Mouse (Mus musculus) lung, embryonic 14.5 days (tissue): ENCODE measurements around the gene Rpl19. TPM values are rescaled to one million over a fixed set of nuclear protein-coding genes. Genes with fewer than 3 reads are reported as not detected.
A peak's percentile ranks its signal among the peaks of the same experiment; 100 is the strongest.

Source experiments
- ATAC-seq: fragments of 200-750 bp; cut with Nextera tagmentation; 2 replicates; pipeline ENCODE4 v1.8.0; 2017; ENCODE audit warnings: mild to moderate bottlenecking, moderate TSS enrichment, moderate library complexity; ENCODE audit not compliant: insufficient read depth
- DNase-seq: peaks from one replicate; pipeline ENCODE4 v3.0.0-alpha.2; 2015
- H3K27ac ChIP-seq: fragments of 300-500 bp; sonication (generic); 2 replicates; pipeline ENCODE4 v1.5.1; 2014; ENCODE audit warnings: low read depth, mild to moderate bottlenecking, moderate library complexity
- H3K27me3 ChIP-seq: fragments of 300-500 bp; sonication (generic); 2 replicates; pipeline ENCODE4 v1.6.1; 2014; ENCODE audit warnings: low read length, control low read depth; ENCODE audit not compliant: insufficient read depth
- H3K36me3 ChIP-seq: fragments of 300-500 bp; sonication (generic); 2 replicates; pipeline ENCODE4 v1.6.1; 2014; ENCODE audit warnings: control low read depth; ENCODE audit not compliant: insufficient read depth
- H3K4me1 ChIP-seq: fragments of 300-500 bp; sonication (generic); 2 replicates; pipeline ENCODE4 v1.6.1; 2014; ENCODE audit warnings: antibody characterized with exemption, control low read depth; ENCODE audit not compliant: insufficient read depth
- H3K4me2 ChIP-seq: fragments of 300-500 bp; sonication (generic); 2 replicates; pipeline ENCODE4 v1.6.1; 2014; ENCODE audit warnings: mild to moderate bottlenecking
- H3K4me3 ChIP-seq: fragments of 300-500 bp; sonication (generic); 2 replicates; pipeline ENCODE4 v1.5.1; 2014; ENCODE audit warnings: low read depth, low read length
- H3K9ac ChIP-seq: fragments of 300-500 bp; sonication (generic); 2 replicates; pipeline ENCODE4 v1.6.1; 2014
- H3K9me3 ChIP-seq: fragments of 300-500 bp; sonication (generic); 2 replicates; pipeline ENCODE4 v1.6.1; 2016; ENCODE audit warnings: low read depth, low read length, control low read depth
- CTCF ChIP-seq: IDR thresholded peaks from 2 replicates; pipeline ENCODE4 v1.5.1; 2016; ENCODE audit warnings: antibody characterized with exemption, low read depth
- WGBS: fragments of 180-500 bp; shearing (Covaris S2); extraction: QIAGEN DNeasy Blood & Tissue Kit; methylation state at CpG from one replicate; pipeline ENCODE4 v1.1.7; 2014; 5-methylcytosine and 5-hydroxymethylcytosine counted together
- polyA plus RNA-seq: library from polyadenylated mRNA; unstranded; fragments of >200 nt; fragmentation: Nextera tagmentation; extraction: Ambion mirVana; gene quantifications from 2 replicates; pipeline ENCODE4 v1.2.1, GENCODE M21; 2014

The Rpl19 gene
- polyA plus RNA-seq, 1 experiment from 2014 or later = 1,171 TPM

DNA sequence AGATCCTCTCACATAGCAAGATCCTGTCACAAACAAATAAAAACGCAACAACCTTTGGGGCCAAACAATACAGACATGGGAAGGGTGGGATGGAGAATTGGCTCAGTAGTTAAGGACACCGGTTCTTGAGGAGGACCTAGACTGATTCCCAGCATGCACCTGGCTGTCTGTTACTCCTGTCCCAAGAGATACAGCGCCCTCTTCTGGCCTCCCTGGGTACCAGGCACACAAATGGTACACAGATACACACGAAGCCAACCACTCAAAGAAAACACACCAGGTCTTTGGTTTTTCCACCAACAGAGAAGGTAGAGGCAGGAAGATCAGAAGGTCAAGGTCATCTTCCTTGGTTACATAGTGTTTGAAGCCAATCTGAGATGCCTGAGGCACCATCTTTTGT is 19.1 kb downstream of the Rpl19 start:
- Histone ChIP-seq H3K4me3 (no peak overlapping the region), H3K36me3 (no peaks in the 10 kb centered on the region), H3K4me1 (no peaks in the 10 kb centered on the region), H3K4me2 (no peak overlapping the region), H3K9me3 (no peaks in the 10 kb centered on the region), H3K9ac (no peak overlapping the region), H3K27me3 (peaks cover 8% of the 10 kb centered on the region; the same call in 1 of the 2 replicates), H3K27ac (no peak overlapping the region)
- WGBS = 62% methylated on average over 4 of the region's 4 CpGs
- no peak for TF ChIP-seq CTCF
- DNase-seq (no peak), ATAC-seq (no peak)

- Histone ChIP-seq H3K9ac (no peak overlapping the region), H3K27me3 (peaks cover 17% of the 10 kb centered on the region), H3K4me1 (no peaks in the 10 kb centered on the region), H3K36me3 (no peaks in the 10 kb centered on the region), H3K4me3 (no peak overlapping the region), H3K4me2 (no peak overlapping the region), H3K27ac (no peak overlapping the region), H3K9me3 (no peaks in the 10 kb centered on the region)
- no peak for DNase-seq
- no peak for ATAC-seq
- no peak for TF ChIP-seq CTCF
- 54% methylated on average over 1 of the region's 1 CpGs for WGBS
Measured at GRCm38 (mm10) chr11:98046466-98046865, 20.0 kb downstream of the Rpl19 start.

GRCm38 (mm10) chr11:98047745-98048144 is 21.2 kb downstream of the Rpl19 start:
- no peak overlapping the region for H3K27ac ChIP-seq
- DNase-seq (no peak), ATAC-seq (no peak)
- H3K9ac ChIP-seq = no peak overlapping the region
- peaks cover 30% of the 10 kb centered on the region for H3K27me3 ChIP-seq
- TF ChIP-seq CTCF = no peak
- no peak overlapping the region for H3K4me3 ChIP-seq
- no peaks in the 10 kb centered on the region for H3K9me3 ChIP-seq
- H3K36me3 ChIP-seq = no peaks in the 10 kb centered on the region
- no peaks in the 10 kb centered on the region for H3K4me1 ChIP-seq
- no peak overlapping the region for H3K4me2 ChIP-seq
- WGBS = 69% methylated on average over 4 of the region's 4 CpGs

DNA sequence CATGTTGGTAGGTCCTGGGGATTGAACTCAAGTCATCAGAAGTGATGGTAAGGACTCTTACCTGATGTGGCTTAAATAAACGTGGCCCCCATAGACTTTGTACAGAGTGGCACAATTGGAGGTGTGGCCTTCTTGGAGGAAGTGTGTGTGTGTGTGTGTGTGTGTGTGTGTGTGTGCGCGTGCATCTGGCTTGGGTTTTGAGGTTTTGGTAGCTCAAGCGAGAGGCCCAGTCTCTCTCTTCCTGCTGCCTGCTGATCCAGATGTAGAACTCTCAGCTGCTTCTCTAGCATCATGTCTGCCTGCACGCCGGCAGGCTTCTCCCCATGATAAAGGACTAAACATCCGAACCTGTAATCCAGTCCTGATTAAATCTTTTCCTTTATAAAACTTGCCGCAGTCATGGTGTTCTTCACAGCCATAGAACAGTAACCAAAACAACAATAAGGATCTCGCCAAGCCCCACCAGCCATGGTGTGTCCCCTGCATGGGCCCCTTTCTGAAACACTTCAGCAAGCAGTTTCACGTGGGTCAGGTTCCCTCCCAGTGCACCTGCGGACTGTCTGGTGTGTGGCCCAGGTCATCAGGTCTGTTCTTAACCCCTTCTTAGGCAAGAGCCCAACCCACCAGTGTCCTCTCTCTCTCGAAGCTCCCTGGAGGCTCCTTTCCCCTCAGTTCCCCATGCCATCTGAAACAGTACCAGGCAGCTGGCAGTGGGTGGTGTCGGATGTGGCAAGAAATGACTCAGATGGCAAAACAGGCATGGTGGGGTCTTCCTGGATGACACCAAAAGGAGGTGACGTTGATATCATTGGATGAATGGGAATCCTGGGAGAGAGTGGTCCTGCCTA is 23.4 kb downstream of the Rpl19 start:
- ATAC-seq (no peak), DNase-seq (no peak)
- Histone ChIP-seq H3K9me3 (no peaks in the 10 kb centered on the region), H3K9ac (no peak overlapping the region), H3K4me1 (no peaks in the 10 kb centered on the region), H3K36me3 (no peaks in the 10 kb centered on the region), H3K27ac (no peak overlapping the region), H3K4me2 (no peak overlapping the region), H3K4me3 (no peak overlapping the region), H3K27me3 (peaks cover 47% of the 10 kb centered on the region)
- no peak for TF ChIP-seq CTCF
- WGBS = 59% methylated on average over 14 of the region's 14 CpGs

DNA sequence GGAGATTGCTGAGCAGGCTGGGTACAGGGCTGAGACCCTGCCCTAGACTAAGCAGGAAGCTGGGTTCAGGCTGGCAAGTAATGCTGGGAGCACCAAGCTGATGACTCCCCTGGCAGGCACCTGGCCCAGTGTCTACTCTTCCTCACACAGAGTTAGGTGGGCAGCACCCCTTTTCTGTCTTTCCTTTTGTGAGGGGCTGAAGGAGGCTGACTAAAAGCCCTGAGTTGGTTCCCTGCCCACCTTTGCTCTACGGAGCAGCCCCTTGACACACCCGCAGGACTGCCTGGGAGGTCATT is 24.0 kb downstream of the Rpl19 start:
- DNase-seq = no peak
- Histone ChIP-seq H3K9ac (no peak overlapping the region), H3K27me3 (peaks cover 47% of the 10 kb centered on the region), H3K4me3 (no peak overlapping the region), H3K9me3 (no peaks in the 10 kb centered on the region), H3K36me3 (no peaks in the 10 kb centered on the region), H3K4me2 (no peak overlapping the region), H3K4me1 (no peaks in the 10 kb centered on the region), H3K27ac (no peak overlapping the region)
- 32% methylated on average over 2 of the region's 2 CpGs for WGBS
- TF ChIP-seq CTCF = no peak
- ATAC-seq = no peak

DNA sequence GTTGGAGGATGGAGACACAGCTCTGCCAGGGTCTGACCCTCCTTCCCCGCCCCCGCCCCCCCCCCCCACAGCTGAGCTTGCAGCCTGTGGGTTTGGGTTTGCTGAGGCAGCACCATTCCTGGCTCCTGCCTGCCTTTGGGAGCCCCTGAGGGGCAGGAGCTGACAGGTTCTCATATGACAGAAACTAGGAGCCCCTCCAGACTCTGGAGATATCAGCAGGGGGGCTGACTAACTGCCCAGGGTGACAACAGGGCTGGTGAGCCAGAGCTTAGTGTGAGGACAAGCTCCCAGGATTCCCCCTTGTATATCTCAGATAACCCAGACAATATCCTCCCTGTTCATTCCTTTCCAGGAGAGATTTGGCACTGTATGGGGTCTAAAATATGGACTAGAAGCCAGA is 24.4 kb downstream of the Rpl19 start:
- H3K36me3 ChIP-seq = no peaks in the 10 kb centered on the region
- no peak overlapping the region for H3K4me3 ChIP-seq
- H3K9ac ChIP-seq = no peak overlapping the region
- no peak overlapping the region for H3K4me2 ChIP-seq
- ATAC-seq = no peak
- DNase-seq = no peak
- no peak overlapping the region for H3K27ac ChIP-seq
- no CpG with 5 or more reads among the region's 2 CpGs for WGBS
- TF ChIP-seq CTCF = no peak
- H3K4me1 ChIP-seq = no peaks in the 10 kb centered on the region
- H3K9me3 ChIP-seq = no peaks in the 10 kb centered on the region
- H3K27me3 ChIP-seq = peaks cover 47% of the 10 kb centered on the region

- no peaks in the 10 kb centered on the region for H3K4me1 ChIP-seq
- 4% methylated on average over 12 of the region's 12 CpGs for WGBS
- peaks cover 47% of the 10 kb centered on the region for H3K27me3 ChIP-seq
- peak overlapping the region; percentile 68 for H3K4me2 ChIP-seq
- H3K4me3 ChIP-seq = peak overlapping the region; percentile 41
- no peak overlapping the region for H3K27ac ChIP-seq
- H3K9ac ChIP-seq = no peak overlapping the region
- DNase-seq (no peak), ATAC-seq (no peak)
- no peaks in the 10 kb centered on the region for H3K9me3 ChIP-seq
- no peaks in the 10 kb centered on the region for H3K36me3 ChIP-seq
- no peak for TF ChIP-seq CTCF
Measured at GRCm38 (mm10) chr11:98051611-98052128, 25.2 kb downstream of the Rpl19 start.
